Mouse (Mus musculus) spleen, postnatal 10 days (tissue): ENCODE measurements around the gene Trpm8.
A peak's percentile ranks its signal among the peaks of the same experiment; 100 is the strongest.

Source experiments
- DNase-seq, 2 experiments: peaks; one replicate each; pipeline ENCODE4 v3.0.0; 2021 to 2022; ENCODE audit warnings: low spot score in 2 of 2

Gene Trpm8

DNA sequence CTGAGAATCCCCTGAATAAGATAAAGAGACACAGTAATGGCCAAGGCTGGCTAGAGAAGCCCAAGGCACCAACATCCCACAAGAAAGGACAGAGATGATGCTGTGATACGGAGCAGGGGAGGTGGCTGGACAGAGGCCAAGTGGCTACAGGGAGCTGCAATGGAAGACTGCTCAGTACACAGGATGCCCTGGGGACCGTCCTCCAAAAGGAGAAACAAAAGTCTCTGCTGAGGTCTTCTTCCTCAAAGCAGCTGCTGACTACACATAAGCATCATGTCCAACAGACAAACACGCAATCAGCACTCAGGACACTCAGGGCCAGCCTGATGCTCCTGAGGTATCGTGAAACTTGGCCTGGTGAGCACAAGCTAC lies 12.6 kb upstream of the Trpm8 start:
- DNase-seq: no peak

DNA sequence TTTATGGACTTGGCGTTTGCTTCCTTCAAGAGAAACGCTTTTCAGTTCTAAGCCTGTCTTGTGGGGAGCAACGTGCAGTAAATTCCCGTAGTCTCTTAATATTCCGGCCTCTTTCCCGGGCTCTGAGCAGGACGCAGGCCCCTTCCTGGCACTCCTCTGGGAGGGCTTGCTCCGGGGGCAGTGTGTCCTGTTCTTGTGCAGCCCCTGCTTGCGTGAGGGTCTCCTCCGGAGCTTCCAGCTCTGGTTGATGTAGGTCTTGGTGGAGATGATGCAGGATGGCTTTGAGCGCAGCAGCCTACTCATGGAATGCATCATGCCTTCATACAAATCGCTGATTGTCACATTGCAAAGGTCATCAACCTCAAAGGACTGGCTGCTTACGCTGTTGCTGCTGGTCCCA lies 11.3 kb upstream of the Trpm8 start:
- no peak for DNase-seq

- DNase-seq: no peak
Observed at GRCm38 (mm10) chr1:88267489-88267888, 10.0 kb upstream of the Trpm8 start.

GRCm38 (mm10) chr1:88268070-88268469 lies 9.4 kb upstream of the Trpm8 start:
- no peak for DNase-seq

GRCm38 (mm10) chr1:88269539-88270309 lies 7.7 kb upstream of the Trpm8 start:
- DNase-seq: peak in 1 of 2 experiments; percentile 32

DNA sequence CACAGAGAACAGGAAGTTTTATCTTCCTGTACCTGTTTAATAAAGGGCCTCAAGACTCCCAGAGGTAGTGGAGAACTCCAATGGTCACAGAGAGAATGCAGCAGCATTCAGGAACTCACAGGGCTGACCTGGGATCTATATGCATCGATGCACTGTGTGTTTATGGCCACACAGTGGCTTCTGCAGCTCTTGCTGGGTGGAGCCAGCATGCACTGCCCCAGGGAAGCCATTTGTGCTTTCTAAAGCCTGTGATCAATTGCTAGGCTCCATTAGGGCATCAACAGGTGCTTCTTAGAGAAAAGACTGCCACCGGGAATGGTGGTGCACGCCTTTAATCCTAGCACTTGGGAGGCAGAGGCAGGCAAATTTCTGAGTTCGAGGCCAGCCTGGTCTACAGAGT lies 4.6 kb upstream of the Trpm8 start:
- peak in 1 of 2 experiments; percentile 16 for DNase-seq

- peak; percentile 27 to 30 for DNase-seq
Observed at GRCm38 (mm10) chr1:88273326-88273725, 4.1 kb upstream of the Trpm8 start.

- peak; percentile 12 to 13 for DNase-seq
Observed at GRCm38 (mm10) chr1:88273832-88274231, 3.6 kb upstream of the Trpm8 start.

GRCm38 (mm10) chr1:88274371-88275077 lies 2.9 kb upstream of the Trpm8 start:
- peak; percentile 29 to 35 for DNase-seq

- DNase-seq: peak in 1 of 2 experiments; percentile 21
Observed at GRCm38 (mm10) chr1:88275078-88275680, 2.3 kb upstream of the Trpm8 start.

DNA sequence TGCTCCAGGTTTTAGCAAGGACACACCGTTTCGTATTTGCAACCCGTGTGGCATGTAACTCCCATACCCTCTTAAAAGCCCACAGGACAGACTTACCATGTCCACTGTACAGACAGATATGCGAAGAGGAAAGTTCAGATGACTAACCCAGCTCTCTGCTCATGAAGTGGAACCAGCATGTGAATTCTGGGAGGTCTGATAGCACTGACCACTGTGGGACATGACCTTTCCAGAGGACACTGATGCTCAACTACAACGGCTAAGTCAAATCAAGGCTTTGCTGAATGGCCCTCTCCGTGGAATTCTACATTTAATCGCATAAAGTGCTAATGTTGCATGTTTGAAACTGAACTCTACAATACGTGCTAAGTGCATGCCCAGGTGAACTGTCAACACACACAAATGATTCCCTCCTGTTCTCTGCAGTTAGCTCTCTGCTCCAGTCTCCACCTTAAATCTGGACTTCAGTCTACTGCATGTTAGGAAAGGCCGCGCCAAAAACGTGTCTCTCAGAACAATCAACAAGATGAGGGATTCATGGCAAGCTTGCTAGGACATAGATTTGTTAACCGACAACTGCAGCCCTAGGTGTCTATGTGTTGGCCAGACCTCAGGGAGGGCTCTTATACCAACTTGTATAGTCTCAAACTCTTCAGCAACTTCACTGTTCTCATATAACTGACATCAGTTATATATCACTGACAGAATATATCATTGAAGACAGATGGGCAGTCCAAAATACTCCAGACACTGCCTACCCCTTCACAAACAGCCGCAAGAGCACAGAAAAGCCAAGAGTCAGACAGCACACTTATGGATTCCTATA lies 1.6 kb upstream of the Trpm8 start:
- peak; percentile 31 to 53 for DNase-seq

- peak in 1 of 2 experiments; percentile 24 for DNase-seq
Observed at GRCm38 (mm10) chr1:88276524-88277097, 850 bp upstream of the Trpm8 start.

GRCm38 (mm10) chr1:88277818-88278511 lies 504 bp downstream of the Trpm8 start:
- peak; percentile 26 to 41 for DNase-seq

GRCm38 (mm10) chr1:88279111-88280005 lies 1.9 kb downstream of the Trpm8 start:
- peak; percentile 16 to 21 for DNase-seq

DNA sequence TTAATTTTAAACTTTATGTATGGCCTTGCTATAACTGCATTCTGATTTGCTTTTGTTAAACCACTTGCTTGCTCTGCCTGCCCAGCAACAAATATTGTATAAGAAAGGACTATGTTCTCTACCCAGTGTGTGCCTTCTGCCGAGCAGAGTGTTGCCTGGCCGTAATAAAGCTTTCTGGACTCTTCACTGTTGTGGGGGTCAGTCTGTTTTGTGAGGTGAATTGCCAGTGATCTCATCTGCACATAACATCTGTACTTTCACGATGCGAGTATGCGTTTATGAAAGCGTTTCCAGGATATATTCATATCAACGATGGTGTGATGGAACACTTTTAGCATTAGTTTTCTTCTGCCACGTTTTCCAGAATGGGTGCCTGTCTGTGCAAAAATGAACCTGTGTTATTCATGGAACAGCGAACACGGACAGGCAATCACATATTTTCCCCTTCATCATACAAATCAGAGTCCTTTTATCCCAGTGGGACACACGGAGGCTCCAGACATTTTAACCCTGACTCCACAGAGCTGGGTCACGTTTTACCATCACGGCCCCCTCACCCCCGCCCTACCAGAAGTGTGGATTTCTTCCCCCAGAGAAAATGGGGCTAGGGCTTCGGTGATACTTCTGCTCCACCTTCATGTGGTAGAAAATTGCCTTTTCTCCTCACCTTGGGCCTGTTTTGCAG lies 2.7 kb downstream of the Trpm8 start:
- peak in 1 of 2 experiments; percentile 22 for DNase-seq

GRCm38 (mm10) chr1:88282301-88282700 lies 4.8 kb downstream of the Trpm8 start:
- no peak for DNase-seq

GRCm38 (mm10) chr1:88283376-88284227 lies 6.1 kb downstream of the Trpm8 start:
- no peak for DNase-seq

DNA sequence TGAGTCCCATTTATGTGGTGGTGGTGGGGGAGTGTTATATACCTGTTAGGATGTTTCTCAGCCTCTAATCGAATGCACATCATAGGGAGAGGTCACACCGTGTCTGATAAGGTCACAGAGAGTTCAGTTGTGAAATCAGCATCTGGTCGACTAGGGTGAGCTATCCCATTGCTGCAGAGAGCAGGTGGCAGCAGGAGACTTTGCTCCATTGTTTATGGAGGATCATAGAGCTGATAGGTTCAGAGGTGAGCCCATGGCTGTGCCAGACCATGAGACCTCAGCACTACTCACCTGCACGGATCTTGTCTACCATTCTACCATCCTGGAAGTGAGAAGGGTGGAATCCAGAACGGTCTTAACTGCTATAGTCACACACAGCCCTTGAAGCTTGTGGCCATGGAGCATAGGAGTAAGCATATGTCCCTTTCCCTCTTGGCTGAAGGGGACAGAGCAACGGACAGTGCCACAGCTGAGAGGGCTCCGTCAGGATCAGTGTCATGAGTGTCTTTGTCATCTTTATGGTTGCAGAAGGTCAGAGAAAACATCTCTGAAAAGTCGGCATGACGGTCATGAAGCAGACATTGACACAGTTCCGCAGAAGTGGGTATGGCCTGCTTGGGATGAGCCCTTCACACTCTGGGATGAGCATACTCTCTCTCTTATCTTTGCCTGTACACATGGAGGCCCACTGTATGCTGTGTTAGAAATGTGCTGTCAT lies 6.9 kb downstream of the Trpm8 start:
- no peak for DNase-seq
